Mouse (Mus musculus) embryo, embryonic 10 days (tissue): ENCODE data around the gene Syce3.
"Not testable (repeated sequence)": the region's sequence is repeated elsewhere in the genome, so short reads cannot be mapped to it uniquely, and the experiment has no call there.

ENCODE experiments used
- DNase-seq: peaks from one replicate; pipeline ENCODE4 v3.0.0-alpha.2; 2015; ENCODE audit warnings: low spot score

Gene Syce3

GRCm38 (mm10) chr15:89410118-89410517, at the start of gene Syce3:
Gene Syce3 (minus strand): TSS chr15:89410503.
- no peak for DNase-seq

GRCm38 (mm10) chr15:89459821-89460220, 49.5 kb upstream of the Syce3 start:
- DNase-seq = no peak

GRCm38 (mm10) chr15:89458942-89459341, 48.6 kb upstream of the Syce3 start:
- no peak for DNase-seq

GRCm38 (mm10) chr15:89455642-89456041, 45.3 kb upstream of the Syce3 start:
- DNase-seq = no peak

GRCm38 (mm10) chr15:89454857-89455256, 44.6 kb upstream of the Syce3 start:
- no peak for DNase-seq

GRCm38 (mm10) chr15:89453865-89454478, 43.7 kb upstream of the Syce3 start, which contains the start of gene Mapk8ip2:
Gene Mapk8ip2 (plus strand): TSS chr15:89453913.
- DNase-seq = peak; percentile 51

GRCm38 (mm10) chr15:89452906-89453864, 42.9 kb upstream of the Syce3 start:
- DNase-seq = peak; percentile 82

- DNase-seq = no peak
Observed at GRCm38 (mm10) chr15:89442486-89443070, 32.3 kb upstream of the Syce3 start.

GRCm38 (mm10) chr15:89435878-89436277, 25.6 kb upstream of the Syce3 start:
- no peak for DNase-seq

GRCm38 (mm10) chr15:89434136-89434535, 23.8 kb upstream of the Syce3 start:
- DNase-seq = no peak

- no peak for DNase-seq
Observed at GRCm38 (mm10) chr15:89432946-89433345, 22.6 kb upstream of the Syce3 start.

- DNase-seq = no peak
Observed at GRCm38 (mm10) chr15:89431806-89432205, 21.5 kb upstream of the Syce3 start.

- DNase-seq = no peak
Observed at GRCm38 (mm10) chr15:89431271-89431670, 21.0 kb upstream of the Syce3 start.

- not testable (repeated sequence) for DNase-seq
Observed at GRCm38 (mm10) chr15:89430771-89431170, 20.5 kb upstream of the Syce3 start.

GRCm38 (mm10) chr15:89430341-89430740, 20.0 kb upstream of the Syce3 start:
- peak; percentile 11 for DNase-seq

GRCm38 (mm10) chr15:89429352-89430221, 19.3 kb upstream of the Syce3 start, which contains the start of the genes C730034F03Rik, Gm44502 and Chkb:
Gene C730034F03Rik (plus strand): TSS chr15:89429589.
Gene Gm44502 (minus strand): TSS chr15:89429696.
Gene Chkb (minus strand): TSS chr15:89429908.
- DNase-seq = peak; percentile 97

GRCm38 (mm10) chr15:89428821-89429351, 18.6 kb upstream of the Syce3 start:
- DNase-seq = no peak

- DNase-seq = no peak
Observed at GRCm38 (mm10) chr15:89428136-89428790, 18.0 kb upstream of the Syce3 start.

- DNase-seq = no peak
Observed at GRCm38 (mm10) chr15:89426716-89427115, 16.4 kb upstream of the Syce3 start.

- DNase-seq = no peak
Observed at GRCm38 (mm10) chr15:89425711-89426121, 15.4 kb upstream of the Syce3 start, which contains the start of gene Cpt1b. Gene Cpt1b (minus strand): TSS chr15:89425863.

GRCm38 (mm10) chr15:89424621-89425020, 14.3 kb upstream of the Syce3 start:
- DNase-seq = no peak
